Mouse (Mus musculus) bone marrow macrophage, adult 2 months (primary cell): ENCODE measurements around the gene Irf2. TPM values are rescaled to one million over a fixed set of nuclear protein-coding genes. Genes with fewer than 3 reads are reported as not detected.
"Not testable (repeated sequence)": the region's sequence is repeated elsewhere in the genome, so short reads cannot be mapped to it uniquely, and the experiment has no call there.

Experiments
- H3K27ac ChIP-seq: 2 replicates; pipeline ENCODE4 v1.5.1; 2012; ENCODE audit warnings: low read depth, low read length; ENCODE audit not compliant: insufficient read depth
- H3K4me1 ChIP-seq: 2 replicates; pipeline ENCODE4 v1.6.1; 2012; ENCODE audit warnings: low read length; ENCODE audit not compliant: control insufficient read depth, insufficient read depth
- H3K4me3 ChIP-seq: 2 replicates; pipeline ENCODE4 v1.5.1; 2012; ENCODE audit warnings: mild to moderate bottlenecking, low read length, moderate library complexity; ENCODE audit not compliant: insufficient read depth
- CTCF ChIP-seq: IDR thresholded peaks from 2 replicates; pipeline ENCODE4 v1.5.1; 2012; ENCODE audit warnings: low read depth, mild to moderate bottlenecking, low read length, moderate library complexity
- POLR2A ChIP-seq: IDR thresholded peaks from 2 replicates; pipeline ENCODE4 v1.6.1; 2012; ENCODE audit warnings: mild to moderate bottlenecking, low read depth, low read length, borderline replicate concordance
- polyA plus RNA-seq: library from polyadenylated mRNA; stranded (reverse); fragments of >200 nt; gene quantifications from 2 replicates; pipeline ENCODE4 v1.2.4, GENCODE M21; 2012; ENCODE audit not compliant: missing spikeins, insufficient read depth, insufficient read length

Irf2 gene
- polyA plus RNA-seq, 1 experiment: 110 TPM

GRCm38 (mm10) chr8:46722536-46722935, 17.0 kb upstream of the Irf2 start:
- Histone ChIP-seq H3K27ac (no peak overlapping the region), H3K4me1 (no peaks in the 10 kb centered on the region), H3K4me3 (no peak overlapping the region)
- TF ChIP-seq POLR2A (no peak), CTCF (no peak)

- Histone ChIP-seq H3K4me3 (no peak overlapping the region), H3K27ac (no peak overlapping the region), H3K4me1 (no peaks in the 10 kb centered on the region)
- no peak for TF ChIP-seq CTCF
Observed at GRCm38 (mm10) chr8:46726383-46726782, 13.1 kb upstream of the Irf2 start.

- H3K27ac ChIP-seq, H3K4me3 ChIP-seq: not testable (repeated sequence)
- H3K4me1 ChIP-seq: peaks cover 12% of the 10 kb centered on the region
Observed at GRCm38 (mm10) chr8:46729671-46730070, 9.9 kb upstream of the Irf2 start.

GRCm38 (mm10) chr8:46732381-46732915, 7.1 kb upstream of the Irf2 start:
- H3K4me1 ChIP-seq: peaks cover 12% of the 10 kb centered on the region
- no peak overlapping the region for H3K27ac ChIP-seq
- no peak for TF ChIP-seq POLR2A
- TF ChIP-seq CTCF: no peak
- no peak overlapping the region for H3K4me3 ChIP-seq

- TF ChIP-seq CTCF: no peak
- no peak for TF ChIP-seq POLR2A
- no peak overlapping the region for H3K27ac ChIP-seq
- H3K4me3 ChIP-seq: no peak overlapping the region
- H3K4me1 ChIP-seq: peaks cover 16% of the 10 kb centered on the region
Observed at GRCm38 (mm10) chr8:46733603-46734002, 5.9 kb upstream of the Irf2 start.

GRCm38 (mm10) chr8:46735505-46735904, 4.0 kb upstream of the Irf2 start:
- Histone ChIP-seq H3K27ac (no peak overlapping the region), H3K4me3 (no peak overlapping the region), H3K4me1 (peaks cover 17% of the 10 kb centered on the region)
- TF ChIP-seq CTCF (no peak), POLR2A (no peak)

GRCm38 (mm10) chr8:46736260-46736659, 3.3 kb upstream of the Irf2 start:
- H3K4me1 ChIP-seq: peaks cover 17% of the 10 kb centered on the region
- TF ChIP-seq POLR2A (no peak), CTCF (peak; percentile 32; the same call in 1 of the 2 replicates)
- no peak overlapping the region for H3K27ac ChIP-seq
- no peak overlapping the region for H3K4me3 ChIP-seq

- TF ChIP-seq CTCF (no peak), POLR2A (no peak)
- Histone ChIP-seq H3K4me1 (peaks cover 15% of the 10 kb centered on the region), H3K27ac (no peak overlapping the region), H3K4me3 (no peak overlapping the region)
Observed at GRCm38 (mm10) chr8:46737421-46737820, 2.1 kb upstream of the Irf2 start.

- no peak overlapping the region for H3K27ac ChIP-seq
- H3K4me3 ChIP-seq: peak overlapping the region; percentile 11; the same call in 1 of the 2 replicates
- peaks cover 13% of the 10 kb centered on the region for H3K4me1 ChIP-seq
- no peak for TF ChIP-seq CTCF
- no peak for TF ChIP-seq POLR2A
Observed at GRCm38 (mm10) chr8:46737907-46738306, 1.6 kb upstream of the Irf2 start.

GRCm38 (mm10) chr8:46738601-46739000, 931 bp upstream of the Irf2 start:
- Histone ChIP-seq H3K27ac (0 out of 2 replicates have a peak overlapping the region, but pooled peaks have one; percentile 8), H3K4me1 (peaks cover 12% of the 10 kb centered on the region), H3K4me3 (peak overlapping the region; percentile 99)
- TF ChIP-seq CTCF (no peak), POLR2A (no peak)

GRCm38 (mm10) chr8:46739956-46740512, 502 bp downstream of the Irf2 start:
- TF ChIP-seq CTCF (no peak), POLR2A (no peak)
- H3K4me1 ChIP-seq: peaks cover 19% of the 10 kb centered on the region
- peak overlapping the region; percentile 89 for H3K27ac ChIP-seq
- H3K4me3 ChIP-seq: peak overlapping the region; percentile 86
